Mouse (Mus musculus) midbrain, embryonic 11.5 days (tissue): ENCODE measurements around the gene Rem1. TPM values are rescaled to one million over a fixed set of nuclear protein-coding genes. Genes with fewer than 3 reads are reported as not detected.

ENCODE experiments used
- ATAC-seq: fragments of 200-750 bp; cut with Nextera tagmentation; 2 replicates; pipeline ENCODE4 v1.8.0; 2017; ENCODE audit warnings: moderate TSS enrichment, moderate library complexity; ENCODE audit not compliant: low FRiP score
- DNase-seq: peaks from one replicate; pipeline ENCODE4 v3.0.0; 2015; ENCODE audit warnings: low spot score; ENCODE audit errors: missing footprints
- H3K27ac ChIP-seq: fragments of 300-500 bp; sonication (generic); 2 replicates; pipeline ENCODE4 v1.5.1; 2014; ENCODE audit warnings: low read depth, low read length
- H3K27me3 ChIP-seq: fragments of 300-500 bp; sonication (generic); 2 replicates; pipeline ENCODE4 v1.6.1; 2014; ENCODE audit warnings: mild to moderate bottlenecking, low read length, moderate library complexity, mixed read lengths; ENCODE audit not compliant: control insufficient read depth, insufficient read depth
- H3K36me3 ChIP-seq: fragments of 300-500 bp; sonication (generic); 2 replicates; pipeline ENCODE4 v1.6.1; 2014; ENCODE audit warnings: mild to moderate bottlenecking, low read length, moderate library complexity, mixed read lengths; ENCODE audit not compliant: control insufficient read depth, insufficient read depth
- H3K4me1 ChIP-seq: fragments of 300-500 bp; sonication (generic); 2 replicates; pipeline ENCODE4 v1.6.1; 2014; ENCODE audit warnings: low read length; ENCODE audit not compliant: control insufficient read depth, insufficient read depth
- H3K4me2 ChIP-seq: fragments of 300-500 bp; sonication (generic); 2 replicates; pipeline ENCODE4 v1.6.1; 2014; ENCODE audit warnings: mild to moderate bottlenecking, moderate library complexity
- H3K4me3 ChIP-seq: fragments of 300-500 bp; sonication (generic); 2 replicates; pipeline ENCODE4 v1.5.1; 2014; ENCODE audit warnings: low read depth, low read length
- H3K9ac ChIP-seq: fragments of 300-500 bp; sonication (generic); 2 replicates; pipeline ENCODE4 v1.6.1; 2014; ENCODE audit warnings: low read length
- H3K9me3 ChIP-seq: fragments of 300-500 bp; sonication (generic); 2 replicates; pipeline ENCODE4 v1.6.1; 2016; ENCODE audit warnings: low read length; ENCODE audit not compliant: control insufficient read depth
- WGBS: fragments of 180-500 bp; shearing (Covaris S2); extraction: QIAGEN DNeasy Blood & Tissue Kit; methylation state at CpG from one replicate; pipeline ENCODE4 v1.1.7; 2014; 5-methylcytosine and 5-hydroxymethylcytosine counted together
- polyA plus RNA-seq: library from polyadenylated mRNA; unstranded; fragments of >200 nt; fragmentation: Nextera tagmentation; extraction: Ambion mirVana; gene quantifications from 2 replicates; pipeline ENCODE4 v1.2.1, GENCODE M21; 2014

Rem1 gene
- polyA plus RNA-seq, 1 experiment from 2014 or later: 0.18 TPM

DNA sequence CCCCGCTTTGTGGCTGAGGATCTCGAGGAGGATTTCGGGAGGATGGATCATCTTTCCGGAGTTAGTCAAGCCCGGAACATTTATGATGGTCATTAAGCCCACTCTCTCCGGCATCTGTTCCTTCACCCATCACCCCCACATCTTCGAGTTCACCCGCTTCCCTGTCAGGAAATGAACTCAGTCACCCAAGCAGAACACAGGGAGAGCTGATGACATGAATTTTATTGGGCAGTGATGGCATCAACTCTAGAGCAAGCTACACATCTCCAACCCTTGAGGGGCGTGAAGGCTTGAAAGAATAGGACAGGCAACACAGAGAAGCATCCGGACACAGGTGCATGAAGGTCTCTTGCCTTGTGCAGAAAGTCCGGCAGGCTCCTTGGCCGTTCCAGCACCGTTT, 4.6 kb upstream of the Rem1 start:
- Histone ChIP-seq H3K27ac (no peak overlapping the region), H3K9ac (no peak overlapping the region), H3K36me3 (no peaks in the 10 kb centered on the region), H3K4me1 (peaks cover 4% of the 10 kb centered on the region), H3K4me3 (no peak overlapping the region), H3K9me3 (no peaks in the 10 kb centered on the region), H3K4me2 (no peak overlapping the region), H3K27me3 (peaks cover 16% of the 10 kb centered on the region)
- WGBS: 90% methylated on average over 13 of the region's 13 CpGs
- DNase-seq: no peak
- ATAC-seq: no peak

DNA sequence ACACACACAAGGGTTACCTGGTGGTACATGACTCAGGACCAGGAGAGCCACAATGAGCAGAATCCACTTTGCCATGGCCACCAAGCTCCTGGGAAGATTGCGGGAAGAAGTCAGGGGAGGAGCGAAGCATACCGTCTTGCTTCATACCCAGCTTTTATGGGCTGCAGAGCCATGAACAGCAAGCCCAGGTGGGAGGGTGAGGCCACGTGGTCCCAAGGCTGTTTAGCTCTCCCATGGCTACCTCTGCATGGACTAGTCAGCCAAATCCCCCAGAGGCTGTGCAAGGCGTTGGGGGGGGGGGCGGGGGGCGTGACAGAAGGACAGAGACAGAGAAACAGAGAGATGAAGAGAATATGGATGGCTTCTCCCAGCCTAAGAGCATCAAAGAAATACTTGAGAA, 3.8 kb upstream of the Rem1 start, which contains the start of gene Defb25:
TSS of gene Defb25 (minus strand) at position 101 of the 400 bp plus-strand sequence.
- 90% methylated on average over 6 of the region's 7 CpGs for WGBS
- Histone ChIP-seq H3K4me3 (no peak within 1 kb of the TSS), H3K27me3 (peaks cover 24% of the 10 kb centered on the region), H3K27ac (no peak within 1 kb of the TSS), H3K9me3 (no peaks in the 10 kb centered on the region), H3K4me1 (peaks cover 7% of the 10 kb centered on the region), H3K9ac (no peak within 1 kb of the TSS), H3K36me3 (no peaks in the 10 kb centered on the region), H3K4me2 (no peak within 1 kb of the TSS)
- ATAC-seq (no peak), DNase-seq (no peak)

DNA sequence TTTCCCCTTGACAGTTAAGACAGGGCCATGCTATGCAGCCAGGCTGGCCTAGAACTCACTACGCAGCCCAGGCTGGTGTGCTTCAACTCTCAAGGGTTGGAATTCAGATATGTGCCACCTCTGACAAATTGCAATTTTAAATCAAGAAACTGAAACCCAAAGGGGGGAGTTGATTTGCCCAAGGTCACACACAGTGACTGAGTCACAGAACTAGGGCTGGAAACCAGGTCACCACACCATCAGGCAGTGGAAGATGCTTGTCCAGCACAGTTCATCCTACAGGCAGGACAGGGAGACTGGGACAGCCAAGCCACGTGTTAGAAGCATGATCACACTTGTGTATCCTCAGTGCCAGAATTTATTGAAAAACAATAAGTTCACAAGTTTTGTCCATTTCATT, 2.2 kb upstream of the Rem1 start:
- no peaks in the 10 kb centered on the region for H3K9me3 ChIP-seq
- ATAC-seq (no peak), DNase-seq (no peak)
- no peak overlapping the region for H3K4me2 ChIP-seq
- no peak overlapping the region for H3K27ac ChIP-seq
- H3K27me3 ChIP-seq: peaks cover 31% of the 10 kb centered on the region
- WGBS: 92% methylated on average over 2 of the region's 2 CpGs
- no peaks in the 10 kb centered on the region for H3K36me3 ChIP-seq
- H3K9ac ChIP-seq: no peak overlapping the region
- H3K4me3 ChIP-seq: no peak overlapping the region
- H3K4me1 ChIP-seq: peaks cover 7% of the 10 kb centered on the region

DNA sequence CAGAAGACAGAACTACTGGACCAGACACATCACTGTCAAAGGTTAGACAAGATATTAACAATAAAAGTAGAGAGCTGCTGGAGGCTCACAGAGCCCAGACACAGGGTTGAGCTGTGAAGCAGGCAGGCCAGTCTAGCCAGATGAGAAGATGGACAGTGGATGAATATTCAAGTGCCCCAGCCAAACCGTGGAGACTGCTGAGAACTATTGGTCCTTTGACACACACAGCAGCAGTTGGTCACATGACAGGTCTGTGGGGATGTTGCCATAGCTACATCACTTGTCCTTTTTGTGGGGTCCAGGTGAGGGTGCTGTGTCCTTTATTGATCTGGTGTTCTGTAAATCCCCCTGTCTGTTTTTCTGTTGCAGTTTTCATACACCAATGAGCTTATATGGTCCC, 1.5 kb upstream of the Rem1 start:
- Histone ChIP-seq H3K27me3 (peaks cover 31% of the 10 kb centered on the region), H3K4me2 (no peak overlapping the region), H3K36me3 (no peaks in the 10 kb centered on the region), H3K4me1 (peaks cover 7% of the 10 kb centered on the region), H3K9ac (no peak overlapping the region; the same call in 1 of the 2 replicates), H3K27ac (no peak overlapping the region), H3K4me3 (no peak overlapping the region), H3K9me3 (no peaks in the 10 kb centered on the region)
- WGBS: 5% methylated on average over 1 of the region's 1 CpGs
- ATAC-seq (peak; percentile 54; the same call in 1 of the 2 replicates), DNase-seq (no peak)

DNA sequence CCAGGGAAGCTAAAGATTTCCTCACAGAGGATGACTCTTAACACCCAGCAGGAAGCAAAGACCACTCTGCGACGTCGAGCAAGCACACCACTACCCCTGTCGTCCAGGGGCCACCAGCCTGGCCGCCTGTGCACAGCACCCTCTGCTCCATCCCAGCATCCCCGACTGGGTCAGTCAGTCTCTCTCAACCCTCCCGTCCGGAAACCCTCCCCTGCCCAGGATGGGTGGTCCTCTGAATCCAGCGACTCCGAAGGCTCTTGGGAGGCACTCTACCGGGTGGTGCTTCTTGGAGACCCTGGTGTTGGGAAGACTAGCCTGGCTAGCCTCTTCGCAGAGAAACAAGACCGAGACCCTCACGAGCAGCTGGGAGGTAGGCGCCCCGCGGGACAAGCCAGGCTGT, 1.3 kb downstream of the Rem1 start:
- no peak overlapping the region for H3K9ac ChIP-seq
- peaks cover 31% of the 10 kb centered on the region for H3K27me3 ChIP-seq
- no peak for ATAC-seq
- peaks cover 7% of the 10 kb centered on the region for H3K4me1 ChIP-seq
- H3K4me2 ChIP-seq: no peak overlapping the region
- 39% methylated on average over 17 of the region's 17 CpGs for WGBS
- H3K36me3 ChIP-seq: no peaks in the 10 kb centered on the region
- no peak overlapping the region for H3K27ac ChIP-seq
- H3K9me3 ChIP-seq: no peaks in the 10 kb centered on the region
- DNase-seq: no peak
- no peak overlapping the region for H3K4me3 ChIP-seq

DNA sequence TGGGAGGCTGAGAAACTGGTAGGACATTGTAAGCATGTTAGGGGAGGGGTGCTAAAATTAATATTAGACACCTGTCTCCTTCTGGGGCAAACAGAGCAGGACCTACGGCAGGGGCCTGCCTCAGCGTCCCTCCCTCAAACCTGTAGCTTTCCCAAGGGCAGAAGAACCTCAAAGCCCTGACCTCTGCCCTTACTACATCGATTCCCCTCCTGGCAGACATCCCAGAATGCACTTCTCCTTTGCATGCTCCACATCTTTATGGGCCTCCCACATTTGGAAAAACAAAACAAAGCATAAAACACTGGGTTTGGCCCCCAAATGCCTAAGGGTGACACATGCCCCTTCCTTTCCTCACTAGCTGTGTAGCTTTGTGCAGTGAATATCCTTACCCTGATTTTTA, 2.5 kb downstream of the Rem1 start:
- 66% methylated on average over 3 of the region's 3 CpGs for WGBS
- no peak for DNase-seq
- no peaks in the 10 kb centered on the region for H3K9me3 ChIP-seq
- H3K4me3 ChIP-seq: no peak overlapping the region
- H3K36me3 ChIP-seq: no peaks in the 10 kb centered on the region
- peaks cover 7% of the 10 kb centered on the region for H3K4me1 ChIP-seq
- H3K9ac ChIP-seq: no peak overlapping the region
- peaks cover 31% of the 10 kb centered on the region for H3K27me3 ChIP-seq
- ATAC-seq: no peak
- H3K4me2 ChIP-seq: no peak overlapping the region
- H3K27ac ChIP-seq: no peak overlapping the region

DNA sequence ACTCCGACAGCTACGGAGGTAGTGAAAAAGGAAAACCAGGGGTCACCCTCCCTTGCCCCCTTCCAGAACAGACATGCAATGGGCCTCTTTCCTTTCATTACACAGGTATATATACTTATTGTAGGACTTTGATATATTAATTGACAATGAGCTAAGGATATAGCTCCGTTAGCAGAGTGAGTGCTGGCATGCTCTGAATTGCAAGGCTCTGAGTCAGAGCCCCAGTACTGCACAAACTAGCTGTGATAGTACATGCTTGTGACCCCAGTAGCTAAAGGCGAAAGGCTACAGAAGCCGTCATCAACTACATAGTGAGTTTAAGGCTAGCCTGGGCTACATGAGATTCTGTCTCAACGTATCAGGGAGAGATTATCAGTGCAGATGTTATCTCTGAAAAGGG, 3.2 kb downstream of the Rem1 start:
- peaks cover 31% of the 10 kb centered on the region for H3K27me3 ChIP-seq
- no peak for DNase-seq
- no peak overlapping the region for H3K9ac ChIP-seq
- ATAC-seq: no peak
- no peaks in the 10 kb centered on the region for H3K9me3 ChIP-seq
- H3K4me3 ChIP-seq: no peak overlapping the region
- WGBS: 85% methylated on average over 6 of the region's 6 CpGs
- H3K4me1 ChIP-seq: peaks cover 7% of the 10 kb centered on the region
- no peak overlapping the region for H3K4me2 ChIP-seq
- H3K36me3 ChIP-seq: no peaks in the 10 kb centered on the region
- H3K27ac ChIP-seq: no peak overlapping the region

DNA sequence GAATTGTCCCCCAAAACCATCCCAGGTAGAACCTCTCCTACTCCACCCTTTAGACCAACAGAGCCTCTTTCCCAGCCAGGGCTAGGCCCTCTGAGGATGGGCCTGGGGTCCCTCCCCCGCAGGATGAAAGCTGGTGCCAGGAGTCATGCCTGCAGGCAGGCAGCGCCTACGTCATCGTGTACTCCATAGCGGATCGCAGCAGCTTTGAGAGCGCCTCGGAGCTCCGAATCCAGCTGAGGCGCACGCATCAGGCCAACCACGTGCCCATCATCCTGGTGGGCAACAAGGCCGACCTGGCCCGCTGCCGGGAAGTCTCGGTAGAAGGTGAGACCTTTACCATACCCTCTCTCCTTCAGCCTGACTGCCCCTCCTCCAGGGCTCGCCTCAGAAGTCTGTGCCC, 6.6 kb downstream of the Rem1 start:
- Histone ChIP-seq H3K4me1 (no peaks in the 10 kb centered on the region), H3K9me3 (no peaks in the 10 kb centered on the region), H3K36me3 (no peaks in the 10 kb centered on the region), H3K4me2 (no peak overlapping the region), H3K27ac (no peak overlapping the region), H3K9ac (no peak overlapping the region), H3K4me3 (no peak overlapping the region), H3K27me3 (peaks cover 3% of the 10 kb centered on the region)
- 46% methylated on average over 17 of the region's 17 CpGs for WGBS
- ATAC-seq (no peak), DNase-seq (no peak)

DNA sequence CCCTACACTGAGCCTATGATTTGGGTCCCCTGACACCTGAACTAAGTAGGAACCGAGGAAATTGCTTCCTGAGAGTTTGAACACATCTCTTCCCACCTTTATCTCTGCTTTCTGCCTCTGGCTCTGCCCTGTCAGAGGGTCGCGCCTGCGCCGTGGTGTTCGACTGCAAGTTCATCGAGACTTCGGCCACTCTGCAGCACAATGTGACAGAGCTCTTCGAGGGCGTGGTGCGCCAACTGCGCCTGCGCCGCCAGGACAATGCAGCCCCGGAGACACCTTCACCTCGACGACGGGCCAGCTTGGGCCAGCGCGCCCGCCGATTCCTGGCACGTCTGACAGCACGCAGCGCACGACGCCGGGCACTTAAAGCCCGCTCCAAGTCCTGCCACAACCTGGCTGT, 7.6 kb downstream of the Rem1 start:
- Histone ChIP-seq H3K27me3 (no peaks in the 10 kb centered on the region), H3K27ac (no peak overlapping the region), H3K4me3 (no peak overlapping the region), H3K36me3 (no peaks in the 10 kb centered on the region), H3K9ac (no peak overlapping the region), H3K9me3 (no peaks in the 10 kb centered on the region), H3K4me2 (no peak overlapping the region), H3K4me1 (0 out of 2 replicates have a peak, but pooled peaks cover under 1% of the 10 kb centered on the region)
- ATAC-seq (no peak), DNase-seq (no peak)
- WGBS: 76% methylated on average over 29 of the region's 29 CpGs
